Mouse (Mus musculus) MEL (cell line): ENCODE measurements around the gene Bcat2.

Experiments
- CTCF ChIP-seq, 3 experiments: IDR thresholded peaks in 2 of 3; conservative IDR thresholded peaks in 1 of 3; 2 replicates each; pipeline ENCODE4 v1.5.1; 2011 to 2012; ENCODE audit warnings: low read length in 3 of 3, low read depth in 2 of 3, mild to moderate bottlenecking in 2 of 3, improper control_type of control experiment in 1 of 3, inconsistent platforms in 1 of 3, mixed read lengths in 1 of 3, moderate library complexity in 1 of 3; ENCODE audit not compliant: control insufficient read depth in 1 of 3, insufficient read depth in 1 of 3, poor library complexity in 1 of 3, severe bottlenecking in 1 of 3
- E2F4 ChIP-seq: IDR thresholded peaks from 2 replicates; pipeline ENCODE4 v1.6.1; 2011; ENCODE audit warnings: low read depth, low read length, improper control_type of control experiment, borderline replicate concordance
- POLR2A ChIP-seq, 2 experiments: IDR thresholded peaks; 2 replicates each; pipeline ENCODE4 v1.6.1; 2011 to 2012; ENCODE audit warnings: low read length in 2 of 2, mild to moderate bottlenecking in 2 of 2, control low read depth in 1 of 2, improper control_type of control experiment in 1 of 2, low read depth in 1 of 2, moderate library complexity in 1 of 2; ENCODE audit not compliant: control insufficient read depth in 1 of 2, insufficient read depth in 1 of 2, poor library complexity in 1 of 2
- POLR2AphosphoS5 ChIP-seq: IDR thresholded peaks from 2 replicates; pipeline ENCODE4 v1.6.1; 2012; ENCODE audit warnings: low read depth, borderline replicate concordance, mild to moderate bottlenecking, inconsistent platforms, low read length, moderate library complexity, mixed read lengths
- SMC3 ChIP-seq: IDR thresholded peaks from 2 replicates; pipeline ENCODE4 v1.6.1; 2011; ENCODE audit warnings: low read depth, low read length, improper control_type of control experiment

- no peak for TF ChIP-seq POLR2AphosphoS5
- TF ChIP-seq SMC3: no peak
- TF ChIP-seq POLR2A (IDR thresholded peaks at IDR 0.05; ENCODE audit: control insufficient read depth in 1 of 2, insufficient read depth in 1 of 2, low read depth in 1 of 2, low read length in 2 of 2, poor library complexity in 1 of 2): no peak
- no peak for TF ChIP-seq CTCF (IDR thresholded peaks at IDR 0.05 in 2 of 3, conservative IDR thresholded peaks at IDR 0.05 in 1 of 3; ENCODE audit: control insufficient read depth in 1 of 3, insufficient read depth in 1 of 3, low read depth in 2 of 3, low read length in 3 of 3, poor library complexity in 1 of 3, severe bottlenecking in 1 of 3)
- no peak for TF ChIP-seq E2F4
Measured at GRCm38 (mm10) chr7:45632499-45632898, 62.5 kb downstream of the Bcat2 start.
